Mouse (Mus musculus): ENCODE data around the gene Hsf3. TPM values are rescaled to one million over a fixed set of nuclear protein-coding genes. Genes with fewer than 3 reads are reported as not detected.
"Not testable (repeated sequence)": the region's sequence is repeated elsewhere in the genome, so short reads cannot be mapped to it uniquely, and the experiment has no call there.

Hsf3 gene
- polyA plus RNA-seq (2015; fragmentation: Nextera tagmentation; extraction: Ambion mirVana), result 0.07 and 0.21 TPM in 2 replicates

- Histone ChIP-seq H3K4me3 (peak within 1 kb of the TSS; percentile 40), H3K27me3 (no peaks in the 10 kb centered on the region), H3K27ac (no peak within 1 kb of the TSS), H3K9me3 (no peaks in the 10 kb centered on the region), H3K9ac (peak within 1 kb of the TSS; percentile 31; the same call in 1 of the 2 replicates), H3K36me3 (no peaks in the 10 kb centered on the region), H3K4me1 (no peaks in the 10 kb centered on the region), H3K4me2 (peak within 1 kb of the TSS; percentile 41)
- WGBS, result 18% methylated on average over 9 of the region's 9 CpGs
- ATAC-seq (ENCODE audit: borderline replicate concordance, extremely low read depth, low FRiP score, low TSS enrichment), result peak; percentile 46; the same call in 1 of the 2 replicates
These were observed at the start of gene Hsf3 for GRCm38 (mm10) chrX:96456201-96456963. TSS of gene Hsf3 (minus strand) at chrX:96456294.

DNA sequence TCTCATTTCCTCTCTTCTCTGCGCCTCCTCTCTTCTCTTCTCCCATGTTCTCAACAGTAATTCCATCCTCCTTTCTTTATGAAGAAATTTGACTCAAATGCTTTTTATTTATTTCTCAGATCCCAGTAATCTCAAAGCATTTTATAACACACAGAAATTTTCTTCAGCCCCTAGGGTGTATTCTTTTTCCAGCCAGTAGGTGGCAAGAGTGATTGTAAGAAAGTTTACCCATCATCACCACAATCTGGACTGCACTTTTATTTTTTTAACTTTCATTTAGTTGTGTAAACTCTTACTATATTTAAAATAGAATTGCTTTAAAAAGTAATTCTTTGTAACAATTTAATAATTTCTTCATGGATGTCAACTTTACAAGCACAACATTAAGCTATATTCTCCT is 45.5 kb upstream of the Hsf3 start:
- Histone ChIP-seq H3K9me3 (no peaks in the 10 kb centered on the region), H3K4me3 (no peak overlapping the region), H3K27me3 (no peaks in the 10 kb centered on the region), H3K36me3 (no peaks in the 10 kb centered on the region), H3K9ac (no peak overlapping the region), H3K4me1 (no peaks in the 10 kb centered on the region), H3K27ac (no peak overlapping the region), H3K4me2 (no peak overlapping the region)
- 40% methylated on average over 1 of the region's 1 CpGs for WGBS
- ATAC-seq (ENCODE audit: borderline replicate concordance, extremely low read depth, low FRiP score, low TSS enrichment), result no peak

- H3K4me1 ChIP-seq, result no peaks in the 10 kb centered on the region
- peak within 1 kb of the TSS; percentile 41 for H3K4me2 ChIP-seq
- H3K27me3 ChIP-seq, result no peaks in the 10 kb centered on the region
- peak within 1 kb of the TSS; percentile 40 for H3K4me3 ChIP-seq
- no peaks in the 10 kb centered on the region for H3K36me3 ChIP-seq
- WGBS, result 55% methylated on average over 2 of the region's 2 CpGs
- H3K9ac ChIP-seq, result no peak within 1 kb of the TSS; the same call in 1 of the 2 replicates
- no peaks in the 10 kb centered on the region for H3K9me3 ChIP-seq
- ATAC-seq (ENCODE audit: borderline replicate concordance, extremely low read depth, low FRiP score, low TSS enrichment), result no peak
- no peak within 1 kb of the TSS for H3K27ac ChIP-seq
These were observed 945 bp downstream of the Hsf3 start, which contains the start of gene Heph for GRCm38 (mm10) chrX:96455149-96455548. TSS of gene Heph (plus strand) at chrX:96455359.

GRCm38 (mm10) chrX:96419383-96419782 is 36.7 kb downstream of the Hsf3 start:
- Histone ChIP-seq H3K36me3 (no peaks in the 10 kb centered on the region), H3K4me2 (no peak overlapping the region), H3K9me3 (no peaks in the 10 kb centered on the region), H3K27ac (no peak overlapping the region), H3K4me1 (no peaks in the 10 kb centered on the region), H3K27me3 (no peaks in the 10 kb centered on the region), H3K9ac (no peak overlapping the region), H3K4me3 (no peak overlapping the region)
- no peak for ATAC-seq (ENCODE audit: borderline replicate concordance, extremely low read depth, low FRiP score, low TSS enrichment)

- Histone ChIP-seq H3K27me3 (no peaks in the 10 kb centered on the region), H3K4me2 (no peak overlapping the region), H3K4me1 (no peaks in the 10 kb centered on the region), H3K4me3 (no peak overlapping the region), H3K27ac (no peak overlapping the region), H3K9ac (no peak overlapping the region), H3K9me3 (no peaks in the 10 kb centered on the region), H3K36me3 (no peaks in the 10 kb centered on the region)
- no peak for ATAC-seq (ENCODE audit: borderline replicate concordance, extremely low read depth, low FRiP score, low TSS enrichment)
- WGBS, result 23% methylated on average over 1 of the region's 1 CpGs
These were observed 38.4 kb downstream of the Hsf3 start for GRCm38 (mm10) chrX:96417733-96418132.

- Histone ChIP-seq H3K27ac (no peak overlapping the region), H3K4me2 (no peak overlapping the region), H3K9me3 (no peaks in the 10 kb centered on the region), H3K36me3 (no peaks in the 10 kb centered on the region), H3K4me1 (no peaks in the 10 kb centered on the region), H3K4me3 (no peak overlapping the region), H3K9ac (no peak overlapping the region), H3K27me3 (no peaks in the 10 kb centered on the region)
- WGBS, result 92% methylated on average over 1 of the region's 1 CpGs
- ATAC-seq (ENCODE audit: borderline replicate concordance, extremely low read depth, low FRiP score, low TSS enrichment), result no peak
These were observed 39.1 kb downstream of the Hsf3 start for GRCm38 (mm10) chrX:96416970-96417369.

DNA sequence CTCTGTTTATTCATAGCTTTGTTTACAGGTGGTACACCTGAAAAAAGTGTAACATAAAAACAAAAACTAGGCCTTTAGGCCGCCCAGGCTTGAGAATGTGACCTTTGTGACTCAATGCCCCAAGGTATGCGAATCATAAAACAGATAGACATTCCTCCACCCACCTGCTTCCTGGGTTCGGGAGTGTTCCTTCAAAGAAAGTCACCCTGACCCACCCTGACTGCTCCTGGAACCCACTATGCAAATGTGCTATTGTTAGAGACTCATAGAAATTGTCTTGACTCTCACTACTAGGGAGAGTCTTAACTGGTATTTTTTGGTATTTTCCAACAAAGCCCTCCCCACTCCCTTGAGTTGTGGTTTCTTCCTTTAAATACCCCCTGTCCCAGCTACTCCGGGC is 40.7 kb downstream of the Hsf3 start:
- H3K4me1 ChIP-seq; H3K4me2 ChIP-seq; ATAC-seq (ENCODE audit: borderline replicate concordance, extremely low read depth, low FRiP score, low TSS enrichment); H3K36me3 ChIP-seq; H3K4me3 ChIP-seq; H3K27ac ChIP-seq; H3K9me3 ChIP-seq; H3K9ac ChIP-seq; H3K27me3 ChIP-seq: not testable (repeated sequence)
- WGBS, result 65% methylated on average over 4 of the region's 4 CpGs

DNA sequence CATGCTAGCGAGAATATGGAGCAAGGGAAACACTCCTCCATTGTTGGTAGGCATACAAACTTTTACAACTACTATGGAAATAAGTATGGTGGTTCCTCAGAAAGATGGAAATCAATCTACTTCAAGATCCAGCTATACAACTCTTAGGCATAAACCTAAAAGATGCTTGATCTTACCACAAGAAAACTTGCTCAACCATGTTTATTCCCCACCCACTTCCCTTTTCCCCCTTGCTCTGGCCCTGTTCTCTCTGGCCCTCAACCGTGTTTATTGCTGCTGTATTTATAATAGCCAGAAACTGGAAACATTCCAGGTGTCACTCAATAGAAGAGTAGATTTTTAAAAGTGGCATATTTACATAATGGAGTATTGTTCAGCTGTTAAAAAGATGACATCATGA is 117.0 kb downstream of the Hsf3 start:
- Histone ChIP-seq H3K9ac (no peak overlapping the region), H3K36me3 (no peaks in the 10 kb centered on the region), H3K4me2 (no peak overlapping the region), H3K27ac (no peak overlapping the region), H3K9me3 (no peaks in the 10 kb centered on the region), H3K4me3 (no peak overlapping the region), H3K27me3 (no peaks in the 10 kb centered on the region), H3K4me1 (no peaks in the 10 kb centered on the region)
- ATAC-seq (ENCODE audit: borderline replicate concordance, extremely low read depth, low FRiP score, low TSS enrichment), result no peak
- 44% methylated on average over 2 of the region's 2 CpGs for WGBS

GRCm38 (mm10) chrX:96329764-96330163 is 126.3 kb downstream of the Hsf3 start:
- H3K4me1 ChIP-seq, result no peaks in the 10 kb centered on the region
- no peak overlapping the region for H3K4me3 ChIP-seq
- H3K9ac ChIP-seq, result no peak overlapping the region
- ATAC-seq (ENCODE audit: borderline replicate concordance, extremely low read depth, low FRiP score, low TSS enrichment), result no peak
- no peaks in the 10 kb centered on the region for H3K27me3 ChIP-seq
- no peaks in the 10 kb centered on the region for H3K9me3 ChIP-seq
- H3K27ac ChIP-seq, result no peak overlapping the region
- 48% methylated on average over 4 of the region's 4 CpGs for WGBS
- no peaks in the 10 kb centered on the region for H3K36me3 ChIP-seq
- no peak overlapping the region for H3K4me2 ChIP-seq

DNA sequence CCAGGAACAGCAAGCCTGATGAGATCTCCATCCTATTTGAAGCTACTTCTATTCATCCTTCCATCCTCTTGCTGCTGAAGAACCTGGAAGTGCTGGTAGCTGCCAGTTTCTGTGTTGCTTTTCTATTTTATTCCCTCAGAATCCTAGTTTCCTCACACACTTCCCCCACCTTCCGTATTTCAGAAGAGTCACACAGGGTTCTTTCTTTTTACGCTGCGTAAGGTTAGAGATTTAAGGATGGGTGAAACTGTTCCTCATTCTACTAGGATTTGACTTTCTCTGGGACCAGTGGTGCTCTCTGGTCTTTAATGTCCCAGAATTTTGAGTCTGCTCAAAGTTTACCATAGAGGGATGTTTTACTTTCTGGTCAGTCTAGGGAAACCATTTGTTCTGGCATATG is 162.8 kb downstream of the Hsf3 start, which contains the start of gene Vsig4:
Vsig4 (minus strand) TSS at position 101 of the 400 bp plus-strand sequence.
- Histone ChIP-seq H3K36me3 (no peaks in the 10 kb centered on the region), H3K9me3 (no peaks in the 10 kb centered on the region), H3K4me3 (no peak within 1 kb of the TSS), H3K4me2 (no peak within 1 kb of the TSS), H3K27ac (no peak within 1 kb of the TSS), H3K4me1 (no peaks in the 10 kb centered on the region), H3K27me3 (no peaks in the 10 kb centered on the region), H3K9ac (no peak within 1 kb of the TSS)
- no peak for ATAC-seq (ENCODE audit: borderline replicate concordance, extremely low read depth, low FRiP score, low TSS enrichment)
- 86% methylated on average over 3 of the region's 3 CpGs for WGBS

GRCm38 (mm10) chrX:96256509-96256908 is 199.6 kb downstream of the Hsf3 start:
- Histone ChIP-seq H3K4me1 (no peaks in the 10 kb centered on the region), H3K27ac (no peak overlapping the region), H3K4me3 (no peak overlapping the region), H3K36me3 (no peaks in the 10 kb centered on the region), H3K27me3 (no peaks in the 10 kb centered on the region), H3K9ac (no peak overlapping the region), H3K4me2 (no peak overlapping the region), H3K9me3 (no peaks in the 10 kb centered on the region)
- no peak for ATAC-seq (ENCODE audit: borderline replicate concordance, extremely low read depth, low FRiP score, low TSS enrichment)

Measured in lung, embryonic 15.5 days (tissue).